Comparison of ENCODE assay signal across 8 mouse cellular contexts in the genomic region with DNA sequence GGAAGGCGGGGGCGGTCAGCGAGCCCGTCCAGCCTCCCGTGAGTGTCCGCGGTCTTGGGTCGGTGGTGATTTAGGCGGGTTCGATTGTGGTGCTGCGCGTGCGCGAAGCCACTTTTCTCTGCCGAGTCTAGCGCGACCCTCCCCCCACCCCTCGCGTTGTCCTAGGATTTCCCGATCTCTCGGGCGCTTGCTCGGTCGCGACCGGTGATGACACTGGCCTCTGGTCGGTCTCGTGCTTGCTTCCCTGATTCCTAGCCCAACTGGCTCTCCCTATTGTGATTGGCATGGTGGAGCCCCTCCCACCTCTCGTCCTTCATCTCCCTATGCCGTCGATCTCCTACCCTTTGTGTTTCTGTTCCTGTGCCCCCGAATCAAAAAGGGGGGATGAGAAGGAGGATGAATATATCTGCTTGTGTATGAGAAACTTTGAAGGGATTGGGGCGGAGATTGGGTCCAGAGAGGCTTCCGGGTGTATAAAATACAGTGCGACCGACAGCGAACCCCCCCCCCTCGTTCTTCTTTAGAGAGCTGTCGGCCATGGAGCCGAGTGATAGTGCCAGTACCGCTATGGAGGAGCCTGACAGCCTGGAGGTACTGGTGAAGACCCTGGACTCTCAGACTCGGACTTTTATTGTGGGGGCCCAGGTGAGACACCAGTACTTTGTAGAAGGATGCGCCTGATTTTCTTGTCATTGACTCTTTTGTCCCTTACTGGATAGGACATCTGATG. TPM values are rescaled to one million over a fixed set of nuclear protein-coding genes. Genes with fewer than 3 reads are reported as not detected.
DNase-seq lines count a peak whose midpoint lies in the region; ATAC-seq and TF ChIP-seq lines count a peak whose summit lies in the region.

No protein-coding gene starts in this region.

- peak overlapping the region; percentile 97 for H3K27ac ChIP-seq in heart, embryonic 16.5 days (ENCODE audit: low read length)
- H3K27ac ChIP-seq in forebrain, postnatal 0 days (ENCODE audit: low read depth, low read length) = peak overlapping the region; percentile 90

- H3K36me3 ChIP-seq in heart, embryonic 16.5 days (ENCODE audit: control insufficient read depth, insufficient read depth) = peaks cover 20% of the 10 kb centered on the region
- H3K36me3 ChIP-seq in forebrain, postnatal 0 days (ENCODE audit: insufficient read depth) = peaks cover 26% of the 10 kb centered on the region

- no peak for DNase-seq in heart, adult 8-10 months (ENCODE audit: low spot score)
- DNase-seq in R1 (ENCODE audit: low read depth, low spot score) = peak; percentile 83
- no peak for DNase-seq in forebrain, postnatal 0 days
- peak; percentile 53 for DNase-seq in lung, postnatal 25 days (ENCODE audit: low spot score)
- DNase-seq in urinary bladder, postnatal 14 days (ENCODE audit: low spot score) = no peak
- DNase-seq in embryo, embryonic 9.5 days (ENCODE audit: extremely low spot score) = no peak
- no peak for DNase-seq in kidney, postnatal 10 days

- H3K9ac ChIP-seq in heart, embryonic 16.5 days (ENCODE audit: low read length) = peak overlapping the region; percentile 90
- H3K9ac ChIP-seq in forebrain, postnatal 0 days = peak overlapping the region; percentile 73

- peak; percentile 51 for ATAC-seq in heart, embryonic 16.5 days (replicated peaks; ENCODE audit: extremely low read depth, insufficient read depth, low FRiP score)
- ATAC-seq in forebrain, postnatal 0 days = peak; percentile 58

- H3K9me3 ChIP-seq in heart, embryonic 16.5 days (replicated peaks; ENCODE audit: control insufficient read depth, low read length) = no peaks in the 10 kb centered on the region
- no peaks in the 10 kb centered on the region for H3K9me3 ChIP-seq in forebrain, postnatal 0 days (ENCODE audit: low read length)

- WGBS in heart, embryonic 16.5 days = under 1% methylated on average over 43 of the region's 43 CpGs
- under 1% methylated on average over 43 of the region's 43 CpGs for WGBS in forebrain, postnatal 0 days

- H3K4me2 ChIP-seq in heart, embryonic 16.5 days (ENCODE audit: low read depth, low read length) = peak overlapping the region; percentile 92
- peak overlapping the region; percentile 83 for H3K4me2 ChIP-seq in forebrain, postnatal 0 days (ENCODE audit: low read depth)

- no peaks in the 10 kb centered on the region for H3K27me3 ChIP-seq in heart, embryonic 16.5 days (ENCODE audit: control insufficient read depth, insufficient read depth, low read length)
- H3K27me3 ChIP-seq in forebrain, postnatal 0 days (ENCODE audit: insufficient read depth, low read length) = no peaks in the 10 kb centered on the region

- H3K4me1 ChIP-seq in heart, embryonic 16.5 days (ENCODE audit: control insufficient read depth, insufficient read depth, low read length) = peaks cover 16% of the 10 kb centered on the region
- peaks cover 7% of the 10 kb centered on the region for H3K4me1 ChIP-seq in forebrain, postnatal 0 days (ENCODE audit: insufficient read depth)

- peak overlapping the region; percentile 86 for H3K4me3 ChIP-seq in heart, embryonic 16.5 days (ENCODE audit: low read length)
- H3K4me3 ChIP-seq in forebrain, postnatal 0 days (ENCODE audit: low read depth, low read length) = peak overlapping the region; percentile 92

- no peak for TF ChIP-seq CTCF in forebrain, postnatal 0 days (IDR thresholded peaks at IDR 0.05; ENCODE audit: low read depth)

RNA-seq across cellular contexts. Expression of a gene that starts 0.8 kb away (rescaled TPM):
- polyA plus RNA-seq in heart, embryonic 16.5 days (2015; fragmentation: Nextera tagmentation; extraction: Ambion mirVana) = 37.5 and 40.5 TPM in 2 replicates
- 100 to 1,000 TPM; 233 to 266 (median 242) TPM for total RNA-seq in heart, adult 8-10 months (2022)
- total RNA-seq in forebrain, postnatal 0 days (2014; rRNA removed) = 285 and 340 TPM in 2 replicates
- polyA plus RNA-seq in forebrain, postnatal 0 days (2015; fragmentation: Nextera tagmentation; extraction: Ambion mirVana) = 68.2 and 71.9 TPM in 2 replicates

RNA-seq across cellular contexts. Expression of a gene that starts 3.9 kb away (rescaled TPM):
- polyA plus RNA-seq in heart, embryonic 16.5 days (2015; fragmentation: Nextera tagmentation; extraction: Ambion mirVana) = 0.60 and 0.89 TPM in 2 replicates
- total RNA-seq in heart, adult 8-10 months (2022) = under 1 TPM in 1 of 4 experiments, not detected in 3; 0.26 TPM
- total RNA-seq in forebrain, postnatal 0 days (2014; rRNA removed) = 0.71 and 0.77 TPM in 2 replicates
- polyA plus RNA-seq in forebrain, postnatal 0 days (2015; fragmentation: Nextera tagmentation; extraction: Ambion mirVana) = not detected in 2 replicates

RNA-seq across cellular contexts. Expression of a gene that starts 9.6 kb away (rescaled TPM):
- 10.1 and 10.2 TPM in 2 replicates for polyA plus RNA-seq in heart, embryonic 16.5 days (2015; fragmentation: Nextera tagmentation; extraction: Ambion mirVana)
- 10 to 100 TPM; 27.8 to 33.4 (median 30.3) TPM for total RNA-seq in heart, adult 8-10 months (2022)
- total RNA-seq in forebrain, postnatal 0 days (2014; rRNA removed) = 15.3 and 26.2 TPM in 2 replicates
- polyA plus RNA-seq in forebrain, postnatal 0 days (2015; fragmentation: Nextera tagmentation; extraction: Ambion mirVana) = 7.4 and 8.0 TPM in 2 replicates

RNA-seq across cellular contexts. Expression of a gene that starts 13.9 kb away (rescaled TPM):
- 224 and 232 TPM in 2 replicates for polyA plus RNA-seq in heart, embryonic 16.5 days (2015; fragmentation: Nextera tagmentation; extraction: Ambion mirVana)
- 100 to 1,000 TPM; 152 to 184 (median 155) TPM for total RNA-seq in heart, adult 8-10 months (2022)
- 240 and 247 TPM in 2 replicates for total RNA-seq in forebrain, postnatal 0 days (2014; rRNA removed)
- 334 and 335 TPM in 2 replicates for polyA plus RNA-seq in forebrain, postnatal 0 days (2015; fragmentation: Nextera tagmentation; extraction: Ambion mirVana)

RNA-seq across cellular contexts. Expression of a gene that starts 14.5 kb away (rescaled TPM):
- 13.6 and 14.9 TPM in 2 replicates for polyA plus RNA-seq in heart, embryonic 16.5 days (2015; fragmentation: Nextera tagmentation; extraction: Ambion mirVana)
- total RNA-seq in heart, adult 8-10 months (2022) = 10 to 100 TPM in 1 of 4 experiments, 1 to 10 TPM in 3; 6.6 to 10.2 (median 8.2) TPM
- total RNA-seq in forebrain, postnatal 0 days (2014; rRNA removed) = 16.9 and 20.5 TPM in 2 replicates
- polyA plus RNA-seq in forebrain, postnatal 0 days (2015; fragmentation: Nextera tagmentation; extraction: Ambion mirVana) = 19.7 and 20.8 TPM in 2 replicates

Comparison
In these comparisons a context has a peak if more than half of its experiments do, and no peak if none do; other contexts are left out.
1. DNase-seq: peak in R1 (single experiment) and lung, postnatal 25 days (single experiment); none in heart, adult 8-10 months (single experiment), forebrain, postnatal 0 days (single experiment), urinary bladder, postnatal 14 days (single experiment), embryo, embryonic 9.5 days (single experiment) and kidney, postnatal 10 days (single experiment).